ENCODE assay signal across 13 mouse cellular contexts in the genomic region with DNA sequence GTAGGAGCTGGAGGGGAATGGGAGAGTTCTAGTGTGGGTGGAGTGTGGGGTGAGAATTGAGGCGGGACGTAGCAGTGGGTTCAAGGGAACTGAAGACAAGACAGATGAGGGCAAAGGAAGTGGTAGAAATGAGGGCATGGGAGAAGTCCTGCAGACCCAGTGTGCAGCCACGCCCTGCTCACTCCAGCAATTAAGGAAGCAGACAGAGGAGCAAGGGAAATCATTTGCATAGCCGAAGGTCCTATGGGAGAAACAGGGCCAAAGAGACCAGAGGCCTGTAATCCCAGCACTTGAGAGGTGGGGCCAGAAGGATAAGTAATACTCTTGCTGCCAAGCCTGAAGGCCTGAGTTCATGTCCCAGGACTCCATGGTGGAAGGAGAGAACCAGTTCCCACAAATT. TPM values are rescaled to one million over a fixed set of nuclear protein-coding genes. Genes with fewer than 3 reads are reported as not detected.
"Had no signal": no experiment of that assay in that cellular context is flagged by ENCODE, and none has a peak within 500 bp of the region (broad histone marks: within the 10 kb centered on the region; RNA-seq: fewer than 3 reads in every experiment).

No protein-coding gene starts in this region.

- DNase-seq: retina, postnatal 1 day; right cerebral cortex, adult 18-20 months; right cerebral cortex, postnatal 14 days; right cerebral cortex, postnatal 25 days; right cerebral cortex, postnatal 4 days; spleen, adult 18-20 months; thymus, adult 18-20 months; thymus, adult 2 months; thymus, postnatal 14 days; thymus, postnatal 25 days; thymus, postnatal 36 days; thymus, postnatal 4 days had no signal

RNA-seq across cellular contexts. Expression of gene Gm26920, which starts 42.2 kb away (rescaled TPM):
- total RNA-seq: neutrophil, adult 5-6 weeks had no signal
